23 mouse cellular contexts compared by ENCODE assay signal in the genomic region with DNA sequence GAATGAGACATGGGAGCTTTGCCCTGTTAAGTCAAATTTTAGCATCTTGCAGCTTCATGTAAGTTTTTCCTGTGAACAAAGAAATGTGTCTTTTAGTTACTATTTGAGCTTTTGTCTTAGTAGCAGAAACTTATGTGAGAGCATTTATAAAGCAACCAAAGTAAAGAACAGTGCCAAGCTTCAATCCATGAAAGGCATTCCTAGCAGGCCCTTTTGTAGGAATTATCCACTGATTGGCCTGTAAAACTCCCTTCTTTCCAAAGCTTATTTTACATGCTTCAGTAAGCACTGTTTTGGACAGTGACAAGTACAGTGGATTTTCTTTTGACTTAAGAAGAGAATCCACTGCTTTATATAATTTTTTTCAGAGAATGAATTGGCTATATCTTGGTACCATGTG.
DNase-seq lines count a peak whose midpoint lies in the region; ATAC-seq and TF ChIP-seq lines count a peak whose summit lies in the region.
"Had no signal": no experiment of that assay in that cellular context is flagged by ENCODE, and none has a peak within 500 bp of the region (broad histone marks: within the 10 kb centered on the region; RNA-seq: fewer than 3 reads in every experiment).

No protein-coding gene starts in this region.

- H3K9me3 ChIP-seq in forebrain, embryonic 14.5 days (replicated peaks; ENCODE audit: control insufficient read depth, low read length) = no peaks in the 10 kb centered on the region
- no peaks in the 10 kb centered on the region; the same call in 1 of the 2 replicates for H3K9me3 ChIP-seq in forebrain, embryonic 10.5 days
- no peaks in the 10 kb centered on the region for H3K9me3 ChIP-seq in hindbrain, postnatal 0 days (ENCODE audit: low read length)
- no peaks in the 10 kb centered on the region for H3K9me3 ChIP-seq in hindbrain, embryonic 11.5 days (ENCODE audit: control insufficient read depth, low read length)
- H3K9me3 ChIP-seq: forebrain, embryonic 12.5 days; G1E; heart, embryonic 10.5 days; hindbrain, embryonic 15.5 days; intestine, embryonic 15.5 days had no signal

- no peak overlapping the region for H3K9ac ChIP-seq in forebrain, embryonic 14.5 days (ENCODE audit: low read length)
- H3K9ac ChIP-seq in hindbrain, postnatal 0 days (replicated peaks; ENCODE audit: low read length) = no peak overlapping the region
- H3K9ac ChIP-seq in hindbrain, embryonic 11.5 days (ENCODE audit: low read depth, low read length) = no peak overlapping the region
- H3K9ac ChIP-seq: forebrain, embryonic 12.5 days; hindbrain, embryonic 15.5 days; intestine, embryonic 15.5 days had no signal

- no peak overlapping the region for H3K4me3 ChIP-seq in forebrain, embryonic 14.5 days (ENCODE audit: low read depth, low read length)
- no peak overlapping the region for H3K4me3 ChIP-seq in forebrain, embryonic 10.5 days
- H3K4me3 ChIP-seq in hindbrain, postnatal 0 days (ENCODE audit: low read length) = no peak overlapping the region
- H3K4me3 ChIP-seq in hindbrain, embryonic 11.5 days (ENCODE audit: low read depth, low read length) = no peak overlapping the region
- H3K4me3 ChIP-seq: forebrain, embryonic 12.5 days; heart, adult 2 months; heart, embryonic 10.5 days; hindbrain, embryonic 15.5 days; intestine, embryonic 15.5 days had no signal

- H3K4me2 ChIP-seq in forebrain, embryonic 14.5 days (ENCODE audit: low read length) = no peak overlapping the region
- H3K4me2 ChIP-seq in hindbrain, postnatal 0 days (ENCODE audit: low read depth, low read length) = no peak overlapping the region
- no peak overlapping the region for H3K4me2 ChIP-seq in hindbrain, embryonic 11.5 days (replicated peaks; ENCODE audit: low read depth, low read length)
- H3K4me2 ChIP-seq: forebrain, embryonic 12.5 days; hindbrain, embryonic 15.5 days; intestine, embryonic 15.5 days had no signal

- H3K36me3 ChIP-seq in forebrain, embryonic 14.5 days (ENCODE audit: control insufficient read depth, insufficient read depth, low read length) = peaks cover 3% of the 10 kb centered on the region; the same call in 1 of the 2 replicates
- peaks cover 22% of the 10 kb centered on the region for H3K36me3 ChIP-seq in forebrain, embryonic 10.5 days (replicated peaks)
- H3K36me3 ChIP-seq in hindbrain, postnatal 0 days (ENCODE audit: insufficient read depth, low read length) = no peaks in the 10 kb centered on the region
- no peaks in the 10 kb centered on the region for H3K36me3 ChIP-seq in hindbrain, embryonic 11.5 days (ENCODE audit: control insufficient read depth, insufficient read depth, low read length)
- H3K36me3 ChIP-seq: hindbrain, embryonic 15.5 days had no signal

- ATAC-seq in forebrain, embryonic 14.5 days = peak; percentile 57; the same call in 1 of the 2 replicates
- ATAC-seq in hindbrain, postnatal 0 days = no peak
- ATAC-seq in hindbrain, embryonic 11.5 days (ENCODE audit: low FRiP score) = no peak
- ATAC-seq: intestine, embryonic 15.5 days had no signal

- no peak for TF ChIP-seq CTCF in hindbrain, postnatal 0 days (IDR thresholded peaks at IDR 0.05; ENCODE audit: low read depth)

- H3K4me1 ChIP-seq in forebrain, embryonic 14.5 days (ENCODE audit: control insufficient read depth, insufficient read depth, low read length) = no peaks in the 10 kb centered on the region
- H3K4me1 ChIP-seq in forebrain, embryonic 10.5 days = peaks cover 5% of the 10 kb centered on the region
- no peaks in the 10 kb centered on the region for H3K4me1 ChIP-seq in hindbrain, postnatal 0 days (ENCODE audit: insufficient read depth, low read length)
- H3K4me1 ChIP-seq in hindbrain, embryonic 11.5 days (replicated peaks; ENCODE audit: control insufficient read depth, insufficient read depth, low read length) = no peaks in the 10 kb centered on the region
- H3K4me1 ChIP-seq: forebrain, embryonic 12.5 days; heart, embryonic 10.5 days; hindbrain, embryonic 15.5 days; intestine, embryonic 15.5 days had no signal

- peak; percentile 70 for DNase-seq in forebrain, embryonic 14.5 days (ENCODE audit: low spot score)
- DNase-seq in forebrain, embryonic 10.5 days (ENCODE audit: extremely low spot score, low spot score) = no peak
- DNase-seq in hindbrain, postnatal 0 days (ENCODE audit: low spot score) = peak; percentile 9
- DNase-seq in hindbrain, embryonic 11.5 days (ENCODE audit: low spot score) = no peak
- DNase-seq in Muller cell, postnatal 12 days (ENCODE audit: inconsistent ontology term) = peak; percentile 58
- DNase-seq in cerebellum, postnatal 25 days = no peak
- DNase-seq: adrenal gland, adult 2 months; adrenal gland, postnatal 14 days; B cell, adult 2 months; cerebellum, adult 11-12 months; cerebellum, adult 8-10 months; cerebellum, postnatal 10 days; gastrocnemius, postnatal 10 days; gastrocnemius, postnatal 36 days; heart, adult 2 months; kidney, adult 11 months; kidney, adult 8-10 months had no signal

- H3K27me3 ChIP-seq in forebrain, embryonic 14.5 days (replicated peaks; ENCODE audit: control insufficient read depth, insufficient read depth, low read length) = no peaks in the 10 kb centered on the region
- no peaks in the 10 kb centered on the region for H3K27me3 ChIP-seq in forebrain, embryonic 10.5 days (ENCODE audit: poor library complexity, severe bottlenecking)
- no peaks in the 10 kb centered on the region for H3K27me3 ChIP-seq in hindbrain, postnatal 0 days (ENCODE audit: insufficient read depth, low read length)
- H3K27me3 ChIP-seq in hindbrain, embryonic 11.5 days (ENCODE audit: control insufficient read depth, insufficient read depth, low read length) = no peaks in the 10 kb centered on the region
- H3K27me3 ChIP-seq: CH12.LX; forebrain, embryonic 12.5 days; hindbrain, embryonic 15.5 days; intestine, embryonic 15.5 days had no signal

- no peak overlapping the region for H3K27ac ChIP-seq in forebrain, embryonic 14.5 days (ENCODE audit: low read depth, low read length)
- no peak overlapping the region for H3K27ac ChIP-seq in forebrain, embryonic 10.5 days
- no peak overlapping the region for H3K27ac ChIP-seq in hindbrain, postnatal 0 days
- H3K27ac ChIP-seq in hindbrain, embryonic 11.5 days (ENCODE audit: low read depth, low read length) = no peak overlapping the region
- H3K27ac ChIP-seq: forebrain, embryonic 12.5 days; heart, adult 2 months; heart, embryonic 10.5 days; hindbrain, embryonic 15.5 days; intestine, embryonic 15.5 days had no signal

Comparison
In these comparisons a context has a peak if more than half of its experiments do, and no peak if none do; other contexts are left out.
1. DNase-seq: peak in forebrain, embryonic 14.5 days (single experiment), hindbrain, postnatal 0 days (single experiment) and Muller cell, postnatal 12 days (single experiment); none in forebrain, embryonic 10.5 days (single experiment), hindbrain, embryonic 11.5 days (single experiment) and cerebellum, postnatal 25 days (0 of 2).